Mouse (Mus musculus): ENCODE data around the gene Gm48551. TPM values are rescaled to one million over a fixed set of nuclear protein-coding genes. Genes with fewer than 3 reads are reported as not detected.

Gene Gm48551
- polyA plus RNA-seq, 1 experiment from 2014 or later, result 4.0 TPM

DNA sequence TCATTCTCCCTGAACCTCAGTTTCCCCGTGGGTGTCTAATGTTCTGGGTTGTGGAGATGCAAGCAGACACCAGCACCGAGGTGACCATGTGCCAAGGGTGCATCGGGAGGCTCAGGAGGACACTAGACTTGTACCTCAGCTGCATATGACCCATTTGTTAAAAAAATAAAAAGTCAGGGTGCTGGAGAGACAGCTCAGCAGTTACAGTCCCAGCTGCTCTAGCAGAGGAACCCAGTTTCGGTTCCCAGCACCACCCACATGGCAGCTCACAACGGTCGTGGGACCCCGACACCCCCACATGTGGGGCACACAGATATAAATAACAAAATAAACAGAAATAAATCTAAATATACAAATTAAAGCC is 44.2 kb downstream of the Gm48551 start:
- H3K4me3 ChIP-seq, result no peak overlapping the region
- 0 out of 2 replicates have a peak, but pooled peaks cover 5% of the 10 kb centered on the region for H3K9me3 ChIP-seq
- peaks cover 72% of the 10 kb centered on the region for H3K4me1 ChIP-seq (replicated peaks)
- no peak for DNase-seq (ENCODE audit: low spot score)
- H3K27me3 ChIP-seq (ENCODE audit: insufficient read depth, poor library complexity, severe bottlenecking), result peaks cover 81% of the 10 kb centered on the region
- no peak overlapping the region for H3K27ac ChIP-seq
- 86% methylated on average over 7 of the region's 7 CpGs for WGBS
- H3K36me3 ChIP-seq, result no peaks in the 10 kb centered on the region

- DNase-seq (ENCODE audit: low spot score), result peak; percentile 2
These were observed 44.8 kb downstream of the Gm48551 start for GRCm38 (mm10) chr10:81429092-81429491.

DNA sequence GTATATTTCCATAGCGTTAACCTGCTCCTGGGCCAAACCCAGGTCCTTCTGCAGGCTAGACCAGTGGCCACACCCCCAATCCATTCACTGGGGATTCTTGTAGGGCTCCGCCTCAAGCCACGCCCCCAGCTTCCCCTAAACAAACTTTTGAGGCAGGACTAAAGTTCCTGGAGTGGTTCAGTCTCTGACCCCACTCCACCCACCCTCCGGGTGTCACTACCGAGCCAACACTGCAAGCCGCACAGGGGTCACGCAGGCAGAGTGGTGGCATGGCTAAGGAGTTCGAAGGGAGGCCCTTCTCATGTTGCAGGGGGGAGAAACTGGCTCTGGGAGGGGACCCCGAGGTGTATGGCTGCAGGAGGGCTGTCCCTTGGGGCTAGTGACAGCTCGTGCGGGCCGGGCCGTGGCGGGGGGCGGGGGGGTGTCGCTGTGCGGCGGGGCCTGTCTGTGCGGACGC is 45.4 kb downstream of the Gm48551 start:
- peak; percentile 71 for DNase-seq (ENCODE audit: low spot score)
- peak overlapping the region; percentile 95 for H3K27ac ChIP-seq
- no peaks in the 10 kb centered on the region for H3K36me3 ChIP-seq
- H3K9me3 ChIP-seq, result 0 out of 2 replicates have a peak, but pooled peaks cover 5% of the 10 kb centered on the region
- peaks cover 73% of the 10 kb centered on the region for H3K4me1 ChIP-seq (replicated peaks)
- WGBS, result under 1% methylated on average over 20 of the region's 20 CpGs
- peak overlapping the region; percentile 81 for H3K4me3 ChIP-seq
- H3K27me3 ChIP-seq (ENCODE audit: insufficient read depth, poor library complexity, severe bottlenecking), result peaks cover 78% of the 10 kb centered on the region

More at GRCm38 (mm10) chr10:81429092-81429491, 44.8 kb downstream of the Gm48551 start:
- peaks cover 76% of the 10 kb centered on the region for H3K4me1 ChIP-seq (replicated peaks)
- 0 out of 2 replicates have a peak overlapping the region, but pooled peaks have one; percentile 95 for H3K27ac ChIP-seq
- H3K27me3 ChIP-seq (ENCODE audit: insufficient read depth, poor library complexity, severe bottlenecking), result peaks cover 78% of the 10 kb centered on the region
- peak overlapping the region; percentile 81 for H3K4me3 ChIP-seq
- H3K9me3 ChIP-seq, result 0 out of 2 replicates have a peak, but pooled peaks cover 5% of the 10 kb centered on the region
- 32% methylated on average over 2 of the region's 2 CpGs for WGBS
- H3K36me3 ChIP-seq, result no peaks in the 10 kb centered on the region

- under 1% methylated on average over 70 of the region's 89 CpGs for WGBS
- peaks cover 78% of the 10 kb centered on the region for H3K27me3 ChIP-seq (ENCODE audit: insufficient read depth, poor library complexity, severe bottlenecking)
- H3K36me3 ChIP-seq, result no peaks in the 10 kb centered on the region
- DNase-seq (ENCODE audit: low spot score), result peak; percentile 79
- peak overlapping the region; percentile 81 for H3K4me3 ChIP-seq
- H3K4me1 ChIP-seq (replicated peaks), result peaks cover 66% of the 10 kb centered on the region
- H3K27ac ChIP-seq, result peak overlapping the region; percentile 95
- H3K9me3 ChIP-seq, result 0 out of 2 replicates have a peak, but pooled peaks cover 5% of the 10 kb centered on the region
These were observed 46.0 kb downstream of the Gm48551 start for GRCm38 (mm10) chr10:81430141-81430830.

DNA sequence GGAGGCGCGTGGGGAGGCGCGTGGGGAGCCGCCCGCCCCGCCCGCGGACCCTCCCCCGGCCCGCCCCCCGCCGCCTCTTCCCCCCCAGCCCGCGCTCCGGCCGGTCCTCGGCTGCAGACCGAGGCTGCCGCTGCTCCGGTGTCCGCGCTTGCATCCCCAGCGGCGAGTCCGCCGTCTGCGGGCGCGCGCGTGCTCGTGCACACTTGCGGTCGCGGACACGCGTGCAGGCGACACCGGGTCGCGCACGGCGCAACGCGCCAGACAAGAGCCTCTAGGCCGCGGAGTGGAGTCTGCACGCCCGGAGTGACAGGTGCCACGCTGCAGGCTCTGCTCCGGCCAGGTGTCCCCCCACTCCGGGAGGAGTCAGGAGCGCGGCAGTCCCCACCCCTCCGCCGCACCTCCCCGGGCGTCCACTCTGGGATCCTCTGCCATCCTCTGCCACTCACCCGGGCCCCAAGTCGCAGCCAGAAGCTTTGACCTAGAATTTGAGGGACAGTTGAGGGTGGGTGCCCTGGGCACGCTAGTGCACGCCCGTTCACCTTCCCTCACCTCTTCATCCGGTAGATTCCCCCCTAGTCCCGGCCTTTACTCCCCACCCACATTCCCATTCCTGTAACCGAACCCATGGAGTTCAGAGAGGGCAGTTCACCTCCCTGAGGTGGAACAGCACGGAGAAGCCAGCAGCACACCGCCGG is 46.7 kb downstream of the Gm48551 start:
- 2% methylated on average over 67 of the region's 70 CpGs for WGBS
- Histone ChIP-seq H3K4me1 (replicated peaks) (peaks cover 60% of the 10 kb centered on the region), H3K27me3 (ENCODE audit: insufficient read depth, poor library complexity, severe bottlenecking) (peaks cover 78% of the 10 kb centered on the region)

DNA sequence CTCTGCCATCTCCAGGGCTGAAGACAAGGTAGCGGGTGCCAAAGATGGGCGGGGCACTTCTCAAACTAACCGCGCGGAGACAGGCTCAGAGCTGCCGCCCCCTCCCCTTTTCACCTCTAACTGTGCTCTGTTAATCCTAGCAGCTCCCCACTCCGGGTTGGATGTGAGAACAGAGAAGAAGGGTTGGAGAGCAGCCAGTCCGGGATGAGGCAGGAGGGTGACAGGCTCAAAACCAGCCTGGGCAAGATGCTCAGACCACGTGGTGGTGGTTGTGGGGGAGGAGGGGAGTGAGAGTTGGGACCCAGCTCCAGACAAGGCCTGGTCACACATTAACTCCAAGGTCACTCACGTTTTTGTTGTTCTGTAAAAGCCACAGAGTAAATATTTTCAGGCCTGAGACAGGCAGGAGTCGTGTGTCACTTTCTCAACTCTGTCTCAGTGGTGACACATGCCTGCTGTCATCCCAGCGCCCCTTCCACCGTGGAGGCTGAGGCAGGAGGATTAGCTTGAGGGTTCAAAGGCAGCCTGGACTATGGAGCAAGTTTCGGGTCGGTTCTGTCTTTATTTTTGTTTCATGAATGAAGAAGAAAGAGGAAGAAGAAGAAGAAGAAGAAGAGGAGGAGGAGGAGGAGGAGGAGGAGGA is 47.4 kb downstream of the Gm48551 start:
- DNase-seq (ENCODE audit: low spot score), result peak; percentile 33
- Histone ChIP-seq H3K36me3 (no peaks in the 10 kb centered on the region), H3K27ac (no peak overlapping the region), H3K4me3 (peak overlapping the region; percentile 81), H3K27me3 (ENCODE audit: insufficient read depth, poor library complexity, severe bottlenecking) (peaks cover 76% of the 10 kb centered on the region), H3K9me3 (0 out of 2 replicates have a peak, but pooled peaks cover 5% of the 10 kb centered on the region), H3K4me1 (replicated peaks) (peaks cover 53% of the 10 kb centered on the region)
- WGBS, result 16% methylated on average over 15 of the region's 15 CpGs

More for the DNA sequence above, 46.7 kb downstream of the Gm48551 start:
- H3K9me3 ChIP-seq, result 0 out of 2 replicates have a peak, but pooled peaks cover 5% of the 10 kb centered on the region
- peak overlapping the region; percentile 95 for H3K27ac ChIP-seq
- DNase-seq (ENCODE audit: low spot score), result peak; percentile 37
- H3K36me3 ChIP-seq, result no peaks in the 10 kb centered on the region
- peak overlapping the region; percentile 81 for H3K4me3 ChIP-seq

GRCm38 (mm10) chr10:81432169-81432867 is 48.1 kb downstream of the Gm48551 start:
- Histone ChIP-seq H3K27me3 (ENCODE audit: insufficient read depth, poor library complexity, severe bottlenecking) (peaks cover 72% of the 10 kb centered on the region), H3K9me3 (0 out of 2 replicates have a peak, but pooled peaks cover 5% of the 10 kb centered on the region), H3K36me3 (no peaks in the 10 kb centered on the region), H3K4me1 (replicated peaks) (peaks cover 46% of the 10 kb centered on the region), H3K4me3 (peak overlapping the region; percentile 24), H3K27ac (no peak overlapping the region)
- DNase-seq (ENCODE audit: low spot score), result no peak
- WGBS, result 62% methylated on average over 21 of the region's 21 CpGs

DNA sequence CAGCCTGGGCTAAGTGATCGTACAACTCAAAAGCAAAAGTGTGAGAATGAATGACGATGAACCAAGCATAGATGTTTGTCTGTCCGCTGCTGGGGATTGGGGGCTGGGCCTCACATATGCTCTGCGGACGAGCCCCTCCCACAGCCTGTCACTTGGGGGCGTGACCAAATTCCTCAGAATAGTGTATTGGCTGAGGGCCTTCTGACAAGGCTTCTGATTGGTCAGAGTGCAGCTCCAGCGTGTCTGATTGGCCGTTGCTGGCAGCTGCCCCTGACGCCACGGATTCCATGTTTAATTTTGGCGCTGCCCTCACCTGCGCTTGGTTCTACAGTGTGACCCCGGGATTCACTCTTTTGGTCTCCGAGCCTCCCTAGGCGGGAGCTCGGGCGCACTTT is 48.6 kb downstream of the Gm48551 start:
- peak; percentile 82 for DNase-seq (ENCODE audit: low spot score)
- H3K4me3 ChIP-seq, result peak overlapping the region; percentile 24
- H3K36me3 ChIP-seq, result no peaks in the 10 kb centered on the region
- H3K27me3 ChIP-seq (ENCODE audit: insufficient read depth, poor library complexity, severe bottlenecking), result peaks cover 67% of the 10 kb centered on the region
- 0 out of 2 replicates have a peak, but pooled peaks cover 5% of the 10 kb centered on the region for H3K9me3 ChIP-seq
- 6% methylated on average over 17 of the region's 17 CpGs for whole genome bisulfite sequencing
- peak overlapping the region; percentile 67; the same call in 1 of the 2 replicates for H3K27ac ChIP-seq
- peaks cover 45% of the 10 kb centered on the region for H3K4me1 ChIP-seq (replicated peaks)

GRCm38 (mm10) chr10:81433541-81434289 is 49.4 kb downstream of the Gm48551 start:
- WGBS, result 76% methylated on average over 26 of the region's 26 CpGs
- Histone ChIP-seq H3K27ac (no peak overlapping the region), H3K9me3 (no peaks in the 10 kb centered on the region), H3K4me1 (replicated peaks) (peaks cover 45% of the 10 kb centered on the region), H3K36me3 (no peaks in the 10 kb centered on the region), H3K27me3 (ENCODE audit: insufficient read depth, poor library complexity, severe bottlenecking) (peaks cover 58% of the 10 kb centered on the region), H3K4me3 (peak overlapping the region; percentile 24; the same call in 1 of the 2 replicates)
- DNase-seq (ENCODE audit: low spot score), result peak; percentile 2

DNA sequence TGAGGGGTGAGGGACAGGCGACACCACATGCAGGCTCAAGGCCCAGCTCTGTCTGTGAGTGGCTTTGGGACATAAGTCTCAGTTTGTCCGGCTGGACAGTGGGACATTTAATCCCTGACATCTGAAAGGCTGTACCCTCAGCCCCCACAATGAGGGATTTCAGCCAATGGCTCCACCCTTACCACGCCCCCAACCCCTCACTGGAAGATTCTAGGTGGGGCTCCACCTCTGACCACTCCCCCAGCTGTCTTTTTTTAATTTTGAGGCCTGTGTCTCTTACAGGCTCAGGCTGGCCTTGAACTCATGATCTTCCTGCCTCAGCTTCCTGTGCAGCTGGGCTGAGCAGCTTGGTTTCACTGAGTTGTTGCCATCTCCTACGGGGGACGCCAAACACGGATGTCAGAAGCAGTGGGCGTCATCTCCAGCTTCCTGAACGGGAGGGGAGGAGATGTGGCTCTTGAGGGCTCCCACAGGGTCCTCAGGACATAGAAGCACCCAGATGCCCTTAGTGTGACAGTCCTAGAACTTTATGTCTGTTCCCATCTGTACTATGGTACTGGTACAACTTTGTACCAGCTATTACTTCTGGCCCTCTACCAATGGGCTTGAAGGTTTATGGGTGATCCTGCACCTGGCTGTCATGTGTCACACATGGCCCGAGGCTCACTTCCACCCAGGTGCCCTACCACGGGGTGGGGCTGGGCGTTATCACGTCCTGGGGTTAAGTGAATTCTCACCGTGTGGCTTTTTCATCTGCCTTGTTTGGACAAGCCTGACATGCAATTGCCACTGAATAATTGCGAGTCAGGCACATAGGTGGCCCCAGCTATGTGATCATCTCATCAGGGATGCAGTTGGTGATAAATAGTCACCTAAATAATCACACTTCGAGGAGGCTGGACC is 50.3 kb downstream of the Gm48551 start:
- Histone ChIP-seq H3K27ac (no peak overlapping the region), H3K27me3 (ENCODE audit: insufficient read depth, poor library complexity, severe bottlenecking) (peaks cover 51% of the 10 kb centered on the region), H3K9me3 (no peaks in the 10 kb centered on the region), H3K4me3 (no peak overlapping the region), H3K36me3 (no peaks in the 10 kb centered on the region), H3K4me1 (replicated peaks) (peaks cover 39% of the 10 kb centered on the region)
- peak; percentile 2 for DNase-seq (ENCODE audit: low spot score)
- 65% methylated on average over 15 of the region's 15 CpGs for WGBS

GRCm38 (mm10) chr10:81435436-81435835 is 51.2 kb downstream of the Gm48551 start:
- Histone ChIP-seq H3K4me1 (replicated peaks) (peaks cover 32% of the 10 kb centered on the region), H3K36me3 (no peaks in the 10 kb centered on the region), H3K27me3 (ENCODE audit: insufficient read depth, poor library complexity, severe bottlenecking) (peaks cover 53% of the 10 kb centered on the region), H3K9me3 (no peaks in the 10 kb centered on the region), H3K4me3 (no peak overlapping the region), H3K27ac (no peak overlapping the region)
- WGBS, result 81% methylated on average over 3 of the region's 3 CpGs
- no peak for DNase-seq (ENCODE audit: low spot score)
